Mouse (Mus musculus): ENCODE measurements around the gene Pelo.

- no peak for TF ChIP-seq CTCF (IDR thresholded peaks at IDR 0.05; ENCODE audit: low read depth)
- TF ChIP-seq EP300 (IDR thresholded peaks at IDR 0.05; ENCODE audit: low read depth), result no peak
These were observed 18.6 kb downstream of the Pelo start for GRCm38 (mm10) chr13:115071431-115071830.
